Mouse (Mus musculus): Measurements from ENCODE around the gene Cdkn2a. TPM values are rescaled to one million over a fixed set of nuclear protein-coding genes. Genes with fewer than 3 reads are reported as not detected.

The Cdkn2a gene
- total RNA-seq (2021) = under 1 TPM; 0.39 to 0.55 TPM

DNA sequence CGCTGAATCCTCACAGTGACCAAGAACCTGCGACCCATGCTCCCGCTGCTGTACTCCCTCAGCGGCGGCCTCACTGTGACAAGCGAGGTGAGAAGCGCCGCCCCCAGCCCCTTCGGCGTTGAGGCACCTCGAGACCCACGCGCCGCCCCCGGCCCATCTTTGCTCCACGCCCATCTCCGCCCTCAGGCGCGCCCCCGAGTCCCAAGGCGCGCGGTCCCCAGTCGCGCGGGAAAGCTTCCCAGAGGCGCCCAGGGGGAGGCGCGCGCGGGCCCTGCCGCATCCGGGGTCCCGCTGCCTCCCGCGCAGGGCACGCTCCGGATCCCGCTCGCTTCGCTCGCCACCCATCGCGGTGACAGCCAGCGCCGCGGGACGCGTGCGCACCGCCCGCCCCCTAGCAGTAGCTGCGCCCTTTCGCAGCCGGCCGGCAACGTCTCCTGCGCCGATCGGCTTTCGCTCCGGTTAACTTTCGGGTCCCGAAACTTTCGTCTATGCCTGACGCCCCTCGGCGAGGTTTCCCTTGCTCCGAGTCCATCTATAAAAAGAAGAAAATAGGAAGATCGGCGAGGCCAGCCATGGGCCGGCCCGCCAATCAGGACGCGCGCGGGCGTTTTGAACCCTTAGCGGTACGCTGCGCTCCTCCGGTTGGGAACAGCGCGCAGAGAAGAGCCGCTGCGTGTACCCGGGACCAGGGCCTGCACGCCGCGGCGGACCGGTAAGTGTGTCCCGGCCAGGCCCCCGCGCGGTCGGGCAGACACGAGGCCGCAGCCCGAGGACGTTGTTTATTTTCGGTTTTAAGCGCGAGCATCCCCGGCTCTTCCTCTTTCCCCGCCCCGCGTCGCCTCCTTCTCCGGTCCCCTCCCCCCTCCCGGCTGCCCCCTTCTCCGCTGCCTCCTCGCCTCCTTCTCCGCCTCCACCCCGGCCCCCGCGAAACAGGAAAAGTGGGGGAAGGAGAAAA is at the start of gene Cdkn2a:
Gene Cdkn2a (minus strand): TSS at position 168 of the 955 bp plus-strand sequence.
- peak in 1 of 2 experiments; percentile 84 for DNase-seq (ENCODE audit: extremely low spot score in 1 of 2, low spot score in 2 of 2)
- intact Hi-C loops (cut with DNase I) = loop anchor here (5.0 kb wide), 1 partner anchor 228 kb away; no protein-coding TSS in a partner anchor

DNA sequence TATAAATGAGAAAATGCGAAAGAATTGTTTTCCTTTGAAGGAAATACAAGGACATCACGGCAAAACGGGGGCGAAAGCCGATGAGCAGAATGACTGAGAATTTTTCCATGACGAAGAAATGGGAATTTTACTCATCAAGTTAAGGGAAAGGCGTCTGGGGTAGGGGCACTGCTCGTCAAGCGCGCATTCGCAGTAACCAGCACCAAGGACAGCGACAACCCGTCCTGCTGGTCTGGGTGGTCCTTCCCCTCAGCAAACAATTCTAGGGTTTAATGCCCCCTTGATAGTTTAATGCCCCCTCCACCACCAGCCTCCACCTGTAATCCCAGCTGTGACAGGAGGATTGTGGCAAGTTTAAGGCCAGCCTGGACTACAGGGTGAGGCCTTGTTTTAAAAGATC is 19.0 kb upstream of the Cdkn2a start:
- intact Hi-C loops (cut with DNase I) = no loop called here
- no peak for DNase-seq (ENCODE audit: extremely low spot score in 1 of 2, low spot score in 2 of 2)

DNA sequence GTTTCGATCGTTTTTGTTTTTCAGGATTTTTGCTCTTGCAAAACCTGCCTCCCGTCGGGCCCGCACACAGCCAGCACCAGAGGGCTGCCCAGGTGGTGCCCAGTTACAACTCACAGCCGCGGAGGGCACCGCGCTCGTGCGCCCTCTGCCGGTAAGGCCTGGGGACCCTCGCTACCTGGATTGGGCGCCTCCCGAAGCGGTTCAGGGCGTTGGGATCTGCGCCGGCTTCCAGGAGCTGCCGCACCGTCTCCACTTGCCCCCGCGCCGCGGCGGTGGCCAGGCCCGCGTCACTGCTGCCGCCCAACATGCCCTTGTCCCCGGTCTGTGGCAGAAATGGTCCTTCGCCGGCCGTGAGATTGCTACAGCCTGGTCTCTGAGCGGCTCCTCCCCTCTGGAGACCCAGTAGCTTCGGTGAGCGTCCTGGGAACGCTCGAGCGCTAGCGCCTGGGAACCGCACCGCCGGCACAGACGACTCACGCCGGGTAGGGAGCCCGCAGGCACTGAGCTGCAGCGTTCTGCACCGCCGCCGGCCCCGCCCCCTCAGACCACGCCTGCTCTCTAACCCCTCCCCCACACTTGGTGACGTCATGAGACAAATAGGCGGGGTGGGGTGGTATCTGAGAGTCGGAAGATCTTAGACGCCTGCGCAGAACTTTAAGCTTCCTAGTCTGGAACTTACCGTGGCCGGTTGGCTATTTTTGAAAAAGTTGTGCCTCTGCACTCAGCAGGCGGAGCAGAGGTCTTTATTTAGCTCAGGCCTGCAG is 16.2 kb upstream of the Cdkn2a start, which contains the start of gene Cdkn2b:
Gene Cdkn2b (minus strand): TSS at position 549 of the 764 bp plus-strand sequence.
- intact Hi-C loops (cut with DNase I) = no loop called here
- DNase-seq (ENCODE audit: extremely low spot score in 1 of 2, low spot score in 2 of 2) = peak; percentile 38 to 88

DNA sequence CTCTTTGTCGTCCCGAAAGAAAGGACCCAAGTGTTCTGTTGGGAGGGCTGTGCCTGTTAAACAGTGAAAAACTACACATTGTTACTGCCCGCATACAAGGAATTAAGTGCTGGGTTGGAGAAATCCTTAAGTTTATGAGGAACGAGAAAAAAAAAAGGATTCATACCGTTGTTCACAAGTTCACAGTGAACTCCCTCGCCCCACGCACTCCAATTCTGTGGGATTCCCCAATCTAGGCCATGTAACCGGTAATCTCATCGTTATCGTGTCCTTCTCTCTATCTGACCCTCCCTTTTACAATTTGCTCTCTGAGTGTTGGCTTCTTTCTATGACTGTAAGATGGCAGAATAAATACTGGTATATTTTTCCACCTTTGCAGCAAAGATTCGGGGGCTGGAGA is 15.5 kb upstream of the Cdkn2a start:
- no peak for DNase-seq (ENCODE audit: extremely low spot score in 1 of 2, low spot score in 2 of 2)
- intact Hi-C loops (cut with DNase I) = no loop called here

DNA sequence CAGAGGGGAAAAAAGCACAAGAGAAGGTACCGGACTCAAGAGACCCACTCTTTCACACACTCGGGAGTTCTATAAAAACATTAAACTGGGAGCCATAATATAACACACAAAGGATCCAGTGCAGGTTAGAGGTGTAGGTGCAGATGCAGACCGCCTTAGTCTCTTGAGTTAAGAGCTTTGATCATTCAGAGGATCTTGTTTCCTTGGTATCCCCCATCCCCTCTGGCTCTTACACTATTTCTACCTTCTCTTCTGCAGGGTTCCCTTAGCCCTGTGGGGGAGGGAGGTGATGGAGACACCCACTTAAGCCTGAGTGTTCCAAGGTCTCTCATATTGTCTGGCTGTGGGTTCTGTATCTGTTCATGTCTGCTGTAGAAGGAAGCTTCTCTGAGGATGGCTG is 13.5 kb upstream of the Cdkn2a start:
- no peak for DNase-seq (ENCODE audit: extremely low spot score in 1 of 2, low spot score in 2 of 2)
- intact Hi-C loops (cut with DNase I) = no loop called here

DNA sequence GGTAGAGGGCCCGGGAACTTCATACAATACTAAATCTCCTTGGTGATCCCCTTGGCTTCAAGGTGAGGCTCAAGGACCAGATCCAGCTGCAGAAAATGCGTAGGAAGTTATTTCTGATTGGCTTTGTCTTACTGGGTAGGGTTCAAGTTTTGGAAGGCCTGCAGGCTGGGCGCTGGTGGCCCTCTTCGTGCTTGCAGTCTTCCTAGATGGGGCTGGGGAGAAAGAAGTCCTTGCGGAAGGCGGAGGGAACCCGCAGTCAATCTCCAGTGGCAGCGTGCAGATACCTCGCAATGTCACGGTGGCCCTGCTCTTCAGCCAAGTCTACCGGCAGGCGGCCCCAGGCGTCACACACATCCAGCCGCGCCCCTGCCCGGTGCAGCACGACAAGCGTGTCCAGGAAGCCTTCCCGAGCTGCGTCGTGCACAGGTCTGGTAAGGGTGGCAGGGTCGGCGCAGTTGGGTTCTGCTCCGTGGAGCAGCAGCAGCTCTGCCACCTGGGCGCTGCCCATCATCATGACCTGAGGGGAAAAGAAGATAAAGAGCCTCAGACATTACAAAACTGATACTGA is 12.4 kb upstream of the Cdkn2a start:
- DNase-seq (ENCODE audit: extremely low spot score in 1 of 2, low spot score in 2 of 2) = peak in 1 of 2 experiments; percentile 25
- intact Hi-C loops (cut with DNase I) = no loop called here

DNA sequence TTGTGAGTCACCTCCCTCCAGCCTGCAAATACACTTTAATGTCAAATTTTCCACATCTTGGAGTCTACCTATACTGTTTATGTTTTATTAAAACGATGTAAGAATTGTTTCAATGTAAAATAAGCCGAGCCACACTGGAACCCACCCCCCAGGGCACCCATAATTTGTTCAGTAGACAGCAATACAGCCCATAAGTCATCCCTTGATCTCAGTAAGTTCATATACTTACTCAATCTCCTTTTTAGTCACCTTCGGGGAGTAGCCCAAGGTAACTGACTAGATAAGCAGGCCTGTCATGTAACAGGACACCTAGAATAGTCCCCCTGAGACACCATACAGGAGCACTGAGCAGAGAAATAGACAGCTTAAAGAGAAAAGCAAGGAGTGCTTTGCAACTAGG is 11.2 kb upstream of the Cdkn2a start:
- DNase-seq (ENCODE audit: extremely low spot score in 1 of 2, low spot score in 2 of 2) = no peak
- intact Hi-C loops (cut with DNase I) = no loop called here

DNA sequence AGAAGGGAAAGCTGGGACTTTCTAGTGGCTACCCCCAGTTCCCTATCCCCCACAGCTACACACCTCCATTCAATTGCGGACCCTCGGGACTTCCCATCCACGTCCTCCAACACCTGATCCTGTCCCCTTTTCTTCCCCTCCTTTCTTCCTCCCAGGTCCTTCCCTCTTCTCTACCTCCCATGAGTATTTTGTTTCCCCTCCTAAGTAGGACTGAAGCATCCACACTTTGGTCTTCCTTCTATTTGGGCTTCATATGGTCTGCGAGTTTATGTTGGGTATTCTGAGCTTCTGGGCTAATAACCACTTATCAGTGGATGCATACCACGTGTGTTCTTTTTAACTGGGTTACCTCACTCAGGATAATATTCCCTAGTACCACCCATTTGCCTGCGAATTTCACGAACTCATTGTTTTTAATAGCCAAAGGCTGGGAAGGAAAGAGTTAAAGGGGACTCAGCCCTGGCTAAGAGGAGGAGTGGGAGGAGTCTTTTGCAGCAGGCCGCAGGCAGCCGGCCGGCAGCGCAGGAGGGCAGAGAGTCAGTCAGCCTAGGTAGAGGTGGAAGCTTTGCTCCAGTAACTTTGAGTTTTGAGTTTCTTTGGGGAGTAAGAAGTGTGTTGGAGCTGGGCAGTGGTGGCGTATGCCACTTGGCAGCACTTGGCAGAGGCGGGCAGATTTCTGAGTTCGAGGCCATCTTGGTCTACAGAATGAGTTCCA is 9.0 kb upstream of the Cdkn2a start:
- peak in 1 of 2 experiments; percentile 21 for DNase-seq (ENCODE audit: extremely low spot score in 1 of 2, low spot score in 2 of 2)
- intact Hi-C loops (cut with DNase I) = no loop called here

DNA sequence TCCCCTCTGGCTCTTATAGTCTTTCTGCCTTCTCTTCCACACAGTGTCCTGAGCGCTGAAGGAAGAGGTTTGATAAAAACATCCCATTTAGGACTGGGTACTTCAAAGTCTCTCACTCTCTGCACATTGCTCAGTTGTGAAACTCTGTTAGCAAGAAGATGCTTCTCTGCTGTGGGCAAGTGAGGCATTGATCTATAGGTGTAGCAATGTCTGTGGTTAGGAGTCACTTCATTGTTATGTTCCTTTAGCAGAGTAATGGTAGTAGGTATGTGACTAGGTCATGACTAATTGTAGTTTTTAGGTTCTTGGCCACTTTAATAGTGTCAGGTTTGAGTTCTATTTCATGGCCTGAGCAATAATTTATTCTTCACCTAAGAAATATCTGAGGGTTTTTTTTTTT is 7.7 kb upstream of the Cdkn2a start:
- intact Hi-C loops (cut with DNase I) = no loop called here
- no peak for DNase-seq (ENCODE audit: extremely low spot score in 1 of 2, low spot score in 2 of 2)

DNA sequence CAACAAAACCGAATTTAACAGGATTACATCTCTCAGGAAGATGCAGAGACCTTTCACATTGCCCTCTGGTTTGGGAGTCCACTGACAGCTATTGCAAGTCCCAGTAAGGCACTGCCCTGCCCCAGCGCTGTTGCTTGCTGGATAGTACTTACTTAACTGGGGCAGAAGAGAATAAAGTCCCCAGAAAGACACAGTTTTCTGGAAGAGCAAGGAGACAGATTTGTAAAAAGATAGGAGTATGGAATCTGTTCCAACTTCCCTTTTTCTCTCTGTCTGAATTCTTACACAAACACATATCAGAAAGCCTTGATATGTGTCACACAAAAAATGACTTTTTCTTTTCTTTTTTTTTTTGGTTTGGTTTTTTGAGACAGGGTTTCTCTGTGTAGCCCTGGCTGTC is 5.3 kb upstream of the Cdkn2a start:
- DNase-seq (ENCODE audit: extremely low spot score in 1 of 2, low spot score in 2 of 2) = no peak
- intact Hi-C loops (cut with DNase I) = no loop called here

DNA sequence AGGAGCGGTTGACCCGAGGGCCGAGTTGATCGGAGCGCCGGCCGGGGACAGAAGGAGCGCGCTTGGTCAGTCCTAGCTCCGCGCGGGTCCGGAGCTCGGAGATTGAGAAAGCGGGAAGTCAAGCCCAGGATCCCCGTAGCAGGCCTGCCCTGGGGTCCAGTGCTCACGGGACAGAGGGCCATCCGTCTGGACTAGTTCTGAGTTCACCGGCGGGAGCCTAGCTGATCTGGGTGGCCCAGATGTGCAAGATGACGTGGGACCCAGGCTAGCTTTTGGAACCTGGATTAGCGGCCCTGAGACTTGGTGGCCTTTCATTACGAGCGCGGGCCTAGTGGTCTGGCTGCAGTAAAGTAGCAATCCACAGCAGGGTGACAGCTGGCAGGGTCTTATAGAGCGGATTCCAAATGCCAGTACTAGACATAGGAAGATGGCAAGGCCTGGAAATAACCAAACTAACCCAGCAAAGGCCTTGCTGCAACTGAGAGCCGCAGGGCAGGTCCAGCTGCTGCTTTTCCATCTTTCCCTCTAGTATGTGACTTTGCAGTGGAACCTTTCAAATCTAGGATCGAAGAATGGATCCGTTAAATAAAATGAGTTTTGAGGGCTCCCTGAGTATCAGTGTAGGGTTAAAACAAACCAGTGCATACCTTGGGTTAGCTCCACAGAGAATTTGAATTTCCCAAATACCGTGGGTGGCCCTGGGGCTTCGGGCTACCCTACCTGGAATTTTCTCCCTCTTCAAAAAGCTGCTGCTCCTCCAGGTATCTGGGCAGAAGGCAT is 1.2 kb upstream of the Cdkn2a start:
- no peak for DNase-seq (ENCODE audit: extremely low spot score in 1 of 2, low spot score in 2 of 2)
- intact Hi-C loops (cut with DNase I) = no loop called here

DNA sequence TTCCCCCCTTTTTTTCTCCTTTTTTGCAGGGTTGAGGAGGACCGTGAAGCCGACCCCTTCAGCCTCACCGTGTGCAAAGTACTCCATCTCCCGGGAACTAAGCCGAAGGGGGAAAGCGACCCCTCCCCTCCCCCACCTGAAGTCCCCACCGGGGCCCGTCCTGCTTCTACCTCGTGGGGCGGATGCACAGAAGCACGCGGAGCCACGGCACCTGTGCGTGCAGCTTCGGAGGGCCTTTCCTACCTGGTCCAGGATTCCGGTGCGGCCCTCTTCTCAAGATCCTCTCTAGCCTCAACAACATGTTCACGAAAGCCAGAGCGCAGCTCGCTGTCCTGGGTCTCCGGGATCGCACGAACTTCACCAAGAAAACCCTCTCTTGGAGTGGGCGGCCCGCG is 365 bp downstream of the Cdkn2a start:
- intact Hi-C loops (cut with DNase I) = loop anchor here (5.0 kb wide), 1 partner anchor 228 kb away; no protein-coding TSS in a partner anchor
- DNase-seq (ENCODE audit: extremely low spot score in 1 of 2, low spot score in 2 of 2) = peak in 1 of 2 experiments; percentile 27

DNA sequence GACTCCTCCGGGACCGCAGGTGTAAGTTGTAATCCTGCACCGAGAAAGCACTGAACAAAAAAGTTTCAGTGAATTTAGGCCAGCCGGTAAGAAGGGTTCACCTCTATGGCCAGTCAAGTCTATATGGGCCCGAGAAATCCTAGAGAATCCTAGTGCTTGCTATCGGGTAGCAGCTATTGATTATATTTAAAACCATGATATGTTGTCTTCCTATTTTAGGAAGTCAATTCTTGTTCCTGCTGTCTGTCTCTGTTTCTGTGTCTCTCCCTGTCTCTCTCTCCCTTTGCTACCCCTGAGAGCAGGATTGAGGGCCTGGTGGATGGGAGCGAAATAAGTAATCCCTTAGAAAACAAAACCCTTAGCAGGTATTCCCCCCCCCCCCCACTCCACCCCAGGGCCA is 937 bp downstream of the Cdkn2a start:
- intact Hi-C loops (cut with DNase I) = loop anchor here (5.0 kb wide), 1 partner anchor 229 kb away; no protein-coding TSS in a partner anchor
- DNase-seq (ENCODE audit: extremely low spot score in 1 of 2, low spot score in 2 of 2) = no peak

DNA sequence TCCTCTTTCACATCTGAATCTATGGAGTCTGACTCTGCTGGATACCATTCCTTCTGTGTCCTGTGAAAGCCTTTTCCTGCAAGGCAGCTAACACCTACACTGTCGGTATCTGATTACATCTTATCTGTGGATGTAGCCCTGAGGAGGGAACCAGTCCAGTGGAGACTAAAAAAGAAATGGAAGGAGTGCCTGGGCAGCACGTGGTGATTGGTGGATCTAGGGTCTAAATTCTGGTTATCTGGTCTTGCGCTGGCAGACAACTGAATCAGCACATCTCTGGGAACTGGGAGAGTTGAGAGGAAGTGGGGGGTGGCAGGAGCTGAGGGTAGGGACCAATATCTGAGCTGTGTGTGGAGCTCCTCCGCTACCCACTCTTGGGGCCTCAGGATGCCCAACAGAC is 5.4 kb downstream of the Cdkn2a start:
- DNase-seq (ENCODE audit: extremely low spot score in 1 of 2, low spot score in 2 of 2) = no peak
- intact Hi-C loops (cut with DNase I) = no loop called here

DNA sequence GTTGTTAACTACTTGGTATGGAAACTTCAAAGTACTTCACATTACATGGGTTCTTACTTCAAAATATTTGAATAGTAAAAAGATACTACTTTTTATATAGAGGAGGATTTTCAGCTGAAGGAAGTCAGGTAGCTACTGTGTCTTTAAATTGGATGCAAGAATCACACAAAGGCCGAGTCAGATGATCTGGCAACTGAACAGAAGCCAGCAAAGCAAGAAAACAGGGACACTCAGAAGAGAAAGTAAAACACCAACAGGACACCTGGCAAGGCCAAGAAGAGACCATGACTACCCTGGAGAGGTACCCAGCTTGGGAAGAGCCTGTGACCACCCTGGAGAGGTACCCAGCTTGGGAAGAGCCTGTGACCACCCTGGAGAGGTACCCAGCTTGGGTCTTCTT is 7.9 kb downstream of the Cdkn2a start:
- intact Hi-C loops (cut with DNase I) = no loop called here
- no peak for DNase-seq (ENCODE audit: extremely low spot score in 1 of 2, low spot score in 2 of 2)

DNA sequence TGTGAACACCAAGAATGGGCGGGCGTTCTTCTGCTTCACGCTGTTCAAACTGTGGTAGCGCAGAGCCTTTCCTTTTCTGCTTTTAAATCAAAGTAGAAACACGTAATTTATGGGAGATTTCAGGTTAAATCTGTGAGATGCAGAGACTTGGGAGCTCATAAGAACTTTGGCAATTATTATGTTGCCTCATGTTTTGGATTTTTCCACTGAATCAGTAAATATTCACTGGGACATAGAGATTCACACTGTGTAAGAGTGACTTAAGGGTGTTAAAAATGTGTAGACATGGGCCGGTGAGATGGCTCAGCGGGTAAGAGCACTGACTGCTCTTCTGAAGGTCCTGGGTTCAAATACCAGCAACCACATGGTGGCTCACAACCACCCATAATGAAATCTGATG is 8.8 kb downstream of the Cdkn2a start:
- DNase-seq (ENCODE audit: extremely low spot score in 1 of 2, low spot score in 2 of 2) = no peak
- intact Hi-C loops (cut with DNase I) = no loop called here

DNA sequence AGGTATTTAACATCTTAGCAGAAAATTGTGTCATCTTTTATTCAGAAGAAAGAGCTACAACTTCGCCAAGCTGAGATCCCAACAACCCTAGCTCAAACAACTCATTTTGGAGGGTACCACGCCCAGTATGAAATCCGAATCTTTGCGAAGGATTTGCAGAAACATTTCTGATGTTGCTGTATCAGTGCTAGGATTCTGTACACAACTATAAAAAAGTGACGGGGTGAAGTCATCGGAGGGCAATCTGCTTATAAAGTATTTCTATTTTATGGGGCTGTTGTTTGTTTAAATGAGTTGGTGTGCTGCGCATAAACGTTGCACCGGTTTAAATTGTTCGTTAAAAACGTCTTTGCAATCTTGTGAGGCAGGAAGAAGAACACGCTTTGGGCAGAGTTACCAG is 11.8 kb downstream of the Cdkn2a start:
- no peak for DNase-seq (ENCODE audit: extremely low spot score in 1 of 2, low spot score in 2 of 2)
- intact Hi-C loops (cut with DNase I) = no loop called here

DNA sequence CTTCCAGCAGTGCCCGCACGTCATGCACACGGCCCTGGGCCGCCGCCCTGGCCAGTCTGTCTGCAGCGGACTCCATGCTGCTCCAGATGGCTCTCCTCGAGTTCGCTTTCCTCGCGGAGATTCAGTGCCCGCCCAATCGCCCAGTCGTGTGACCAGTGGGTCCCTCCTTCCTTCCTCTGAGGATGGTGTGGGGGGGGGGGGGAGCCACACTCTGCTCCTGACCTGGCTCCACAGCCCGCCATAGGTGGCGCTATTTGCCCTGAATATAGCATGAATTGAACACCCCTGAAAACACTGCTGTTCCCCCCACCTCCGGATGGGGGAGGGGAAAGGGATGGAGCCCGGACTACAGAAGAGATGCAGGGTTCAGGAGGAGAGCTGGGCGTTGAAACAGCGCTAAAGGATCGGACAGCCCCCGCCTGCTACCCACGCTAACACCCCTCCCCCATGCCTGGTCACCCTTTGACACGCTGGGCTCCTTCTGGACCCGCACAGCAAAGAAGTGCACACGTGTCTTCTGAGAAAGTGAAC is 12.4 kb downstream of the Cdkn2a start:
- intact Hi-C loops (cut with DNase I) = no loop called here
- DNase-seq (ENCODE audit: extremely low spot score in 1 of 2, low spot score in 2 of 2) = peak in 1 of 2 experiments; percentile 29

Measured in left cerebral cortex, postnatal 10 days (tissue).